Mouse (Mus musculus) telencephalon, adult 2 months (tissue): ENCODE data around the gene Ccno.
"Not testable (repeated sequence)": the region's sequence is repeated elsewhere in the genome, so short reads cannot be mapped to it uniquely, and the experiment has no call there.

Source experiments
- DNase-seq: peaks from one replicate; pipeline ENCODE4 v3.0.0-alpha.2; 2011; ENCODE audit warnings: low read depth, low spot score

Gene Ccno

DNA sequence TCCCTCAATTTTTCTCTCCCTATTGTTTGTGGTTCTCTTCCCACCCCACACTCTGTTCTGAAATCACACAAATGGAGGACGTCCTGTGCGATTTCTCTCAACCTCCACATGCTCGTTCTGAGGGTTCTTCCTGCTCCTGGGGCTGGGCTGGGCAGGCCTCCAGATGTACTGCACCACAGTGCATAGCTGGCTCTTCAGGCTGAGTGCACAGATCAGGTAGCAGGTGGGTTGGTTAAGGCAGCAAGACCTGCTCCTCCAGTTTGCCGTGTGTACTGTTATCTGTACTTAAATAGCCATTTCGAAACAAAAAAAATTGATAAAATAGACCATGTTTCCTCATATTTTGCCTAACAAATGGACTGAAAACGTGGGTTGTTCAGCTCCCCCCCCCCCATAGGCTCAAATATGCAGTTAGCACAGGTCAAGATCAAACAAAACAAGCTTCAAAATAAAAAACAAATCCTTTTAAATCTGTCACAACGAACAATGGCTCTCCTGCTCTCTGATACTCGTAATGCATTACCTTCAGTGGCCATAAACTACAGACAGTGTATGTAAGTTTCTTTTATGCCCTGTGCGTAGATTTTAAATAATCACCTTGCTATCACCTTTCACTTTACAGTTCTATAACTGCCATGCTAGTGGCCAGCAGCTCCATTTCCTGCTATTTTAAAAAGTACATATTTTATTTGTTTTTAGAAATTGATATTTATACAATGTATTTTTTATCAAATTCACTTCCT, 13.1 kb downstream of the Ccno start:
- no peak for DNase-seq

- no peak for DNase-seq
Measured at GRCm38 (mm10) chr13:113012683-113013082, 25.1 kb downstream of the Ccno start.

DNA sequence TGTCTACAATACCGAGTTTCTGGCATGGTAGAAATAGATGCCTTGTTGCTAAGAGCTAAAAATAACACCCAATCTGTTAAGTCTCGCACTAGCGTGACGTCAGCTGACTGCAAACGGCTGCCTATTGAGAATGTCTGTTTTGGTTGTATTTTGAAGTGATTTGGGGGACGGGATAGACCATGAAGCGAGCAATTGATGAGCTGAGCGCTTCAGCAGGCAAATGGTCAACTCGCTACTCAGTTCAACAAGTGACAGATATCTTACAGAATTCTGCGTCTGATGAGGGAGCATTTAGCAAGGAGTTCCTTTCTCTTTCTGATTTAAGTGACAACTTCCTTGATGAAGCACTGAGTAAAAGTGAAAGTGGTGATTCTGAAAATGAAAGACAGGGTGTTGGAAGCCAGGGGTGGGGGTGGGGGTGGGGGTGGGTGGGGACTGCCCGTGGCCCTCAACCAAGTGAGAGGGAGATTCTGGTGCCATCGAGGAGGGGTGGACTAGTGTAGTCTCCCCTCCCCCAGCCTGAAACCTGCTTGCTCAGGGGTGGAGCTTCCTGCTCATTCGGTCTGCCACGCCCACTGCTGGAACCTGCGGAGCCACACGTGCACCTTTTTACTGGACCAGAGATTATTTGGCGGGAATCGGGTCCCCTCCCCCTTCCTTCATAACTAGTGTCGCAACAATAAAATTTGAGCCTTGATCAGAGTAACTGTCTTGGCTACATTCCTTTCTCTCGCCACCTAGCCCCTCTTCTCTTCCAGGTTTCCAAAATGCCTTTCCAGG, 25.8 kb downstream of the Ccno start:
- not testable (repeated sequence) for DNase-seq

DNA sequence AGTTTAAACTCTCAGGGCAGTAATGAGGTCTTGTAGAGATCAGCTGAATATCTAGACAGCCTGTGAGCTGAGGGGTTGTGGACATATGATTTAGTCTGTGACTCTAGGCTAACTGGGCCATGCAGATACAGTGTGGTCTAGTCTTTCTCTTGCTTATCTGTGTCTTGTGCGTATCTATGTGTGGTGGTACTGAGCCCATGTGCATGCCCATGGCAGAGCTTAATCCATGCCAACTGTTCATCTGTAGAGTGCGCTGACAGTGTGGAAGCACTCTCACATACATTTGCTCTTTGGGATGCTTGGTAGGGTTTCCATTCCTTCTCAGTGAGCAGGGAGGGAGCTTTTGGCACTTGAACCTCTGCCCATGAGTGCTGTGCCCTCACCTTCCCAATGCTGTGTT, 33.9 kb downstream of the Ccno start:
- DNase-seq: no peak

DNA sequence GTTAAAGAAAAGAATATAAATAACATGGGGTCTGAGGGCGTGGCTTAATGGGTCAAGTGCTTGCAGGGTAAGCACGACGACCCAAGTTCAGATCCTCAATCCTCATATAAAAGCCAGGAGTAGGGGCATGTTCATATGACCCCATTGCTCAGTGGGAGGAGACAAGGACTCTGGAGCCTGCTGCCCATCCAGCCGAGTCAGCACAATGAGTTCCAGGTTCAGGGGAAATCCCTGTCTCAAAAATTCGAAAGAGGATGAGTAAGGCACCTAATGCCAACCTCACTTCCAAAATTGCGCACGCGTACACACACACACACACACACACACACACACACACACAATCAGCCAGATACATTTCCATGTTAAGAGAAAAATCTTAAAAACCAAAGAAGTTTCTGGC, 34.9 kb downstream of the Ccno start:
- no peak for DNase-seq

DNA sequence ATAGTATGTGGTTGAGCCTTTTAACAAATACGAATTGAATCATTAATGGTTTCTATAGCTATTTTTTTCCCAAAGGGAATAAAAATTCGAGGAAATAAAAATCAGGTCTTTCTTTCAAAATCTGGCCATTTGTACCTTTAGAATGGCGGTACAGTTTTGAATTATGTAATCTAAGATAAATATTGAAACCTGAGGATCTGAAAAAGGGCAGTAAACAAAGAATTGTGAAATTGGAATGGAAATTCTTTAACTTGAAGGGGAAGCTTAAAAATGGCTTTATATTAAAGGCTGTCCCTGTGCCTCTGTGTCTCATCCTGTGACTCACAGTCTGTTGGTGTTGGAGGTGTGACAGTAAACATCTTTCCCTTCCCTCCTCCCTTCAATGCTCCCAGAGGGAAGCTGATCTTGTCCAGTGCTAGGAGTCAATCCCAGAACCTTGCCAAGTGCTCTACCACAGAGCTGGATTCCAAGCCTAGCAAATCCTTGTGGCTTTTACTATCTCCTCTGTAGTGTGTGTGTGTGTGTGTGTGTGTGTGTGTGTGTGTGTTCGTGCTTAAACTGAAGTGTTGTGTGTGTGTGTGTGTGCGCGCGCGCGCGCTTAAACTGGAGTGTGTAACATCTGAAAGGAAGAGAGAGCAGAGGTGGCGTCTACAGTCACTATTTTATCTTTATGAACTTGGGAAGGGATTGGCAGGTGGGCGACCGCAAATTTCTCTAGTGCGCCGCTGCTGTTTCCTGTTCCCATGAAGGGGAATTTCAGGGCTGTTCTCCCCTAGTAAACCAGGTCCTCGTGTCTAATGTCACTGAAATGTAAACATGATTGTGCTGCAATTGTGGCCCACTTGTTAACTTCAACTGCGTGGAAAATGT, 35.9 kb downstream of the Ccno start:
- no peak for DNase-seq

GRCm38 (mm10) chr13:113031351-113031750, 43.7 kb downstream of the Ccno start:
- DNase-seq: no peak

DNA sequence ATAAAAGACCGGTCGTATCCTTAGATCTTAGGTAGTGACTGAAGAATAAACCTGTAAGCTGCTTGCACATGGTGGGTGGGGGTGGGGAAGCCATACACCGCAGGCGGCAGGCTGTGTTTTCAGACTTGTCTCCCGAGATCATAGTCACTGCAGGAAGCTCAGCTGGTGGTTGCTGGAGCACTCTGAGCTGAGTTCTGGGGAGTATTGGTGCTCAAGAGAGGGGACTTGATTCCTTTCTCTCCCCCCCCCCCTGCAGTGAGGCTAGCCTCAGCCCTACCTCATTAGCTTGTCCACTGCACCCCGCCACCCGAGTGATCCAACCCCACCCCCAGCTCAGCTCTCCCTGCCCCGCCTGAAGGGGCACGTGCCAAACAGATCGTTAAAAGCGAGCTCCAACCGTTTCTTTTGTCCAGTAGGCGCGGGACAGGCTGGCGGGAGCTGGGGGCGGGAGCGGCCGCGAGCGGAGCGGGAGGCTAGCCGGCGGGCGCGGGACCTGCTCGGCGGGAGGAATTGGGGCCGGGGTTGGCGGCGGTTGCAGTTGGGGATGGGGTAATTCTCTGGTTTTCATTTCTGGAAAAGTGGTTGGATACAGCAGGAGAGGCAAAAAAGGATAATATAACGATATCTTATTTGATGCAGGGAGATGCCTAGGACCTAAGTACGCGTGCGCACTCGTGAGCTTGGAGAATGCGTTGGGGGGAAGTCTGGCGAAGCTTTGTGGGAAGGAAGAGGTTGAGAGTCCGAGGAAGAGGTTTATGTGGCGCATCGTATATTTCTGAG, 44.4 kb downstream of the Ccno start:
- DNase-seq: no peak

DNA sequence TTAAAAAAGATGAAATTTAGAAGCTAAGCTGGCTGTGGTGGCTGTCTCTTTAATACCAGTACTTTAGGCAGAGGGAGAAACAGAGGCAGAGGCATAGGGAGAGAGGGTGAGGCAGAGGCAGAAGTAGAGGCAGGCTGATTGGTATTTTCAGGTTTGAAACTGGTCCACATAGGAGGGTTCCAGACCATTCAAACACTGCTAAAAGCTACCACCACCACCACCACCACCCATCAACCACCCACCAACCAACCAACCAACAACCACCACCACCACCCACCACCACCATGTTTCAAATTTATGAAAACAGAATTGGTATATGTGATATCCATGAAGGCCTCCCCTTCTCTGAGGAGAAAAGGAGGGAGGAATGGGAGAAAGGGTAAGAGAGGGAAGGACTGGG, 45.2 kb downstream of the Ccno start:
- DNase-seq: no peak

GRCm38 (mm10) chr13:113034271-113034886, 46.8 kb downstream of the Ccno start:
- no peak for DNase-seq

GRCm38 (mm10) chr13:113034950-113035421, 47.4 kb downstream of the Ccno start, which contains the start of gene Cdc20b:
Gene Cdc20b, plus strand, starts transcription at chr13:113035111.
- DNase-seq: no peak

- peak; percentile 85 for DNase-seq
Measured at GRCm38 (mm10) chr13:113035852-113036251, 48.2 kb downstream of the Ccno start.
